Mouse (Mus musculus): Measurements from ENCODE around the gene Proser3. TPM values are rescaled to one million over a fixed set of nuclear protein-coding genes. Genes with fewer than 3 reads are reported as not detected.

Gene Proser3
- polyA plus RNA-seq, 1 experiment from 2014 or later, result 8.2 TPM

- Histone ChIP-seq H3K27me3 (ENCODE audit: control insufficient read depth, insufficient read depth, low read depth, low read length) (no peaks in the 10 kb centered on the region; the same call in 1 of the 2 replicates), H3K4me2 (ENCODE audit: low read length) (no peak overlapping the region), H3K4me3 (ENCODE audit: low read depth, low read length) (no peak overlapping the region), H3K9ac (ENCODE audit: low read depth, low read length) (no peak overlapping the region), H3K9me3 (replicated peaks; ENCODE audit: control insufficient read depth, low read length, poor library complexity, severe bottlenecking) (no peaks in the 10 kb centered on the region), H3K36me3 (ENCODE audit: control insufficient read depth, insufficient read depth, low read length) (no peaks in the 10 kb centered on the region), H3K27ac (ENCODE audit: low read length) (no peak overlapping the region), H3K4me1 (ENCODE audit: control insufficient read depth, insufficient read depth, low read length) (no peaks in the 10 kb centered on the region)
- no peak for ATAC-seq
- 34% methylated on average over 16 of the region's 16 CpGs for WGBS
These were observed 61.7 kb downstream of the Proser3 start for GRCm38 (mm10) chr7:30490251-30490956.

Small RNAs within 50 kb of the gene (microRNA-seq; reads per million reads assigned to microRNA genes)
- gene Gm38670 (0.52 reads per million), gene Mir3569 (not detected)

Other genes with a start within 250 kb of the Proser3 start
- gene Alkbh6, start 243.6 kb downstream of the Proser3 start, polyA plus RNA-seq (2015; fragmentation: Nextera tagmentation; extraction: Ambion mirVana), result 120 and 127 TPM in 2 replicates
- 13.4 and 16.0 TPM in 2 replicates for gene Syne4, start 237.5 kb downstream of the Proser3 start, polyA plus RNA-seq (2015; fragmentation: Nextera tagmentation; extraction: Ambion mirVana)
- gene E130208F15Rik, start 230.6 kb downstream of the Proser3 start, polyA plus RNA-seq (2015; fragmentation: Nextera tagmentation; extraction: Ambion mirVana), result not detected in 2 replicates
- gene Sdhaf1, start 228.4 kb downstream of the Proser3 start, polyA plus RNA-seq (2015; fragmentation: Nextera tagmentation; extraction: Ambion mirVana), result 15.2 and 16.9 TPM in 2 replicates
- gene Lrfn3, start 189.5 kb downstream of the Proser3 start, polyA plus RNA-seq (2015; fragmentation: Nextera tagmentation; extraction: Ambion mirVana), result 15.2 and 15.7 TPM in 2 replicates
- gene Tyrobp, start 138.5 kb downstream of the Proser3 start, polyA plus RNA-seq (2015; fragmentation: Nextera tagmentation; extraction: Ambion mirVana), result 15.3 and 23.5 TPM in 2 replicates
- gene Hcst, start 132.4 kb downstream of the Proser3 start, polyA plus RNA-seq (2015; fragmentation: Nextera tagmentation; extraction: Ambion mirVana), result not detected in 2 replicates
- gene Nfkbid, start 130.6 kb downstream of the Proser3 start, polyA plus RNA-seq (2015; fragmentation: Nextera tagmentation; extraction: Ambion mirVana), result 2.7 and 2.9 TPM in 2 replicates
- gene Aplp1, start 106.8 kb downstream of the Proser3 start, polyA plus RNA-seq (2015; fragmentation: Nextera tagmentation; extraction: Ambion mirVana), result 761 and 788 TPM in 2 replicates
- 0.67 and 0.73 TPM in 2 replicates for gene Kirrel2, start 94.6 kb downstream of the Proser3 start, polyA plus RNA-seq (2015; fragmentation: Nextera tagmentation; extraction: Ambion mirVana)
- 0.46 and 0.50 TPM in 2 replicates for gene Nphs1, start 94.0 kb downstream of the Proser3 start, polyA plus RNA-seq (2015; fragmentation: Nextera tagmentation; extraction: Ambion mirVana)
- not detected in 2 replicates for gene Prodh2, start 58.7 kb downstream of the Proser3 start, polyA plus RNA-seq (2015; fragmentation: Nextera tagmentation; extraction: Ambion mirVana)
- gene Arhgap33, start 17.2 kb downstream of the Proser3 start, polyA plus RNA-seq (2015; fragmentation: Nextera tagmentation; extraction: Ambion mirVana), result 140 and 149 TPM in 2 replicates
- 7.5 and 11.2 TPM in 2 replicates for gene Hspb6, start 121 bp downstream of the Proser3 start, polyA plus RNA-seq (2015; fragmentation: Nextera tagmentation; extraction: Ambion mirVana)
- gene Lin37, start 7.5 kb upstream of the Proser3 start, polyA plus RNA-seq (2015; fragmentation: Nextera tagmentation; extraction: Ambion mirVana), result 52.1 and 63.8 TPM in 2 replicates
- gene U2af1l4, start 11.0 kb upstream of the Proser3 start, polyA plus RNA-seq (2015; fragmentation: Nextera tagmentation; extraction: Ambion mirVana), result 82.0 and 88.4 TPM in 2 replicates
- gene Gm49396, start 11.0 kb upstream of the Proser3 start, polyA plus RNA-seq (2015; fragmentation: Nextera tagmentation; extraction: Ambion mirVana), result 18.6 and 19.2 TPM in 2 replicates
- gene Psenen, start 11.3 kb upstream of the Proser3 start, polyA plus RNA-seq (2015; fragmentation: Nextera tagmentation; extraction: Ambion mirVana), result 116 and 124 TPM in 2 replicates
- 4.5 and 4.8 TPM in 2 replicates for gene Igflr1, start 13.1 kb upstream of the Proser3 start, polyA plus RNA-seq (2015; fragmentation: Nextera tagmentation; extraction: Ambion mirVana)
- 9.1 and 11.0 TPM in 2 replicates for gene Kmt2b, start 36.4 kb upstream of the Proser3 start, polyA plus RNA-seq (2015; fragmentation: Nextera tagmentation; extraction: Ambion mirVana)
- 0.20 and 0.22 TPM in 2 replicates for gene Zbtb32, start 46.6 kb upstream of the Proser3 start, polyA plus RNA-seq (2015; fragmentation: Nextera tagmentation; extraction: Ambion mirVana)
- gene Upk1a, start 60.5 kb upstream of the Proser3 start, polyA plus RNA-seq (2015; fragmentation: Nextera tagmentation; extraction: Ambion mirVana), result 0.29 and 0.46 TPM in 2 replicates
- 1,035 and 1,037 TPM in 2 replicates for gene Cox6b1, start 73.9 kb upstream of the Proser3 start, polyA plus RNA-seq (2015; fragmentation: Nextera tagmentation; extraction: Ambion mirVana)
- gene Etv2, start 83.6 kb upstream of the Proser3 start, polyA plus RNA-seq (2015; fragmentation: Nextera tagmentation; extraction: Ambion mirVana), result not detected in 2 replicates
- 127 and 132 TPM in 2 replicates for gene Rbm42, start 98.0 kb upstream of the Proser3 start, polyA plus RNA-seq (2015; fragmentation: Nextera tagmentation; extraction: Ambion mirVana)
- 24.4 and 26.9 TPM in 2 replicates for gene Haus5, start 112.7 kb upstream of the Proser3 start, polyA plus RNA-seq (2015; fragmentation: Nextera tagmentation; extraction: Ambion mirVana)
- gene Pmis2, start 119.3 kb upstream of the Proser3 start, polyA plus RNA-seq (2015; fragmentation: Nextera tagmentation; extraction: Ambion mirVana), result not detected in 2 replicates
- gene 2200002J24Rik, start 146.6 kb upstream of the Proser3 start, polyA plus RNA-seq (2015; fragmentation: Nextera tagmentation; extraction: Ambion mirVana), result not detected in 2 replicates
- 1.2 and 2.2 TPM in 2 replicates for gene Atp4a, start 159.9 kb upstream of the Proser3 start, polyA plus RNA-seq (2015; fragmentation: Nextera tagmentation; extraction: Ambion mirVana)
- 233 and 254 TPM in 2 replicates for gene Tmem147, start 177.2 kb upstream of the Proser3 start, polyA plus RNA-seq (2015; fragmentation: Nextera tagmentation; extraction: Ambion mirVana)
- gene Gapdhs, start 191.4 kb upstream of the Proser3 start, polyA plus RNA-seq (2015; fragmentation: Nextera tagmentation; extraction: Ambion mirVana), result 1.1 and 1.7 TPM in 2 replicates
- 1.6 and 2.0 TPM in 2 replicates for gene Sbsn, start 199.2 kb upstream of the Proser3 start, polyA plus RNA-seq (2015; fragmentation: Nextera tagmentation; extraction: Ambion mirVana)
- gene Dmkn, start 211.5 kb upstream of the Proser3 start, polyA plus RNA-seq (2015; fragmentation: Nextera tagmentation; extraction: Ambion mirVana), result 2.8 and 3.6 TPM in 2 replicates
- gene Krtdap, start 235.6 kb upstream of the Proser3 start, polyA plus RNA-seq (2015; fragmentation: Nextera tagmentation; extraction: Ambion mirVana), result not detected in 2 replicates

Measured in midbrain, embryonic 16.5 days (tissue).